Mouse (Mus musculus): ENCODE results near the gene Umps.

Umps gene

GRCm38 (mm10) chr16:33963509-33963908 lies 3.3 kb downstream of the Umps start:
- no peak for DNase-seq (ENCODE audit: low read depth, low spot score)

- DNase-seq (ENCODE audit: low read depth, low spot score): no peak
Observed at GRCm38 (mm10) chr16:33954793-33955192, 12.0 kb downstream of the Umps start.

- DNase-seq (ENCODE audit: low read depth, low spot score): no peak
Observed at GRCm38 (mm10) chr16:33953008-33953407, 13.8 kb downstream of the Umps start.

GRCm38 (mm10) chr16:33950830-33951229 lies 16.0 kb downstream of the Umps start:
- DNase-seq (ENCODE audit: low read depth, low spot score): peak; percentile 83

GRCm38 (mm10) chr16:33950386-33950785 lies 16.5 kb downstream of the Umps start:
- DNase-seq (ENCODE audit: low read depth, low spot score): peak; percentile 18

GRCm38 (mm10) chr16:33947664-33948571 lies 18.9 kb downstream of the Umps start:
- no peak for DNase-seq (ENCODE audit: low read depth, low spot score)

- DNase-seq (ENCODE audit: low read depth, low spot score): no peak
Observed at GRCm38 (mm10) chr16:33946021-33946420, 20.8 kb downstream of the Umps start.

- no peak for DNase-seq (ENCODE audit: low read depth, low spot score)
Observed at GRCm38 (mm10) chr16:33944772-33945171, 22.1 kb downstream of the Umps start.

GRCm38 (mm10) chr16:33944126-33944525 lies 22.7 kb downstream of the Umps start:
- no peak for DNase-seq (ENCODE audit: low read depth, low spot score)

GRCm38 (mm10) chr16:33943388-33943787 lies 23.4 kb downstream of the Umps start:
- DNase-seq (ENCODE audit: low read depth, low spot score): no peak

- DNase-seq (ENCODE audit: low read depth, low spot score): no peak
Observed at GRCm38 (mm10) chr16:33942341-33942740, 24.5 kb downstream of the Umps start.

GRCm38 (mm10) chr16:33941271-33941781 lies 25.5 kb downstream of the Umps start:
- no peak for DNase-seq (ENCODE audit: low read depth, low spot score)

GRCm38 (mm10) chr16:33940095-33940494 lies 26.7 kb downstream of the Umps start:
- no peak for DNase-seq (ENCODE audit: low read depth, low spot score)

- DNase-seq (ENCODE audit: low read depth, low spot score): no peak
Observed at GRCm38 (mm10) chr16:33939636-33940035, 27.2 kb downstream of the Umps start.

- DNase-seq (ENCODE audit: low read depth, low spot score): no peak
Observed at GRCm38 (mm10) chr16:33939133-33939531, 27.7 kb downstream of the Umps start.

- DNase-seq (ENCODE audit: low read depth, low spot score): no peak
Observed at GRCm38 (mm10) chr16:33938311-33939132, 28.3 kb downstream of the Umps start.

GRCm38 (mm10) chr16:33937567-33937966 lies 29.3 kb downstream of the Umps start:
- DNase-seq (ENCODE audit: low read depth, low spot score): no peak

GRCm38 (mm10) chr16:33936885-33937284 lies 30.0 kb downstream of the Umps start:
- DNase-seq (ENCODE audit: low read depth, low spot score): no peak

- no peak for DNase-seq (ENCODE audit: low read depth, low spot score)
Observed at GRCm38 (mm10) chr16:33935407-33935785, 31.4 kb downstream of the Umps start.

GRCm38 (mm10) chr16:33934701-33935406 lies 32.0 kb downstream of the Umps start:
- no peak for DNase-seq (ENCODE audit: low read depth, low spot score)

- DNase-seq (ENCODE audit: low read depth, low spot score): no peak
Observed at GRCm38 (mm10) chr16:33933411-33933810, 33.4 kb downstream of the Umps start.

GRCm38 (mm10) chr16:33932126-33932525 lies 34.7 kb downstream of the Umps start:
- DNase-seq (ENCODE audit: low read depth, low spot score): no peak

All from ES-CJ7 (cell line).